Mouse (Mus musculus) thymus, adult 2 months (tissue): ENCODE results near the gene Erlec1. TPM values are rescaled to one million over a fixed set of nuclear protein-coding genes. Genes with fewer than 3 reads are reported as not detected.

ENCODE experiments used
- DNase-seq: peaks from one replicate; pipeline ENCODE4 v3.0.0; 2021
- H3K27ac ChIP-seq: fragments of 200-500 bp; 2 replicates; pipeline ENCODE4 v1.5.1; 2012; ENCODE audit warnings: low read length, control low read depth; ENCODE audit not compliant: control insufficient read depth, insufficient read depth
- H3K27me3 ChIP-seq: fragments of 200-500 bp; 2 replicates; pipeline ENCODE4 v1.6.1; 2012; ENCODE audit warnings: mild to moderate bottlenecking, low read length, moderate library complexity, mixed read lengths; ENCODE audit not compliant: control insufficient read depth, insufficient read depth
- H3K36me3 ChIP-seq: fragments of 200-500 bp; 2 replicates; pipeline ENCODE4 v1.6.1; 2012; ENCODE audit warnings: mild to moderate bottlenecking, low read length, moderate library complexity; ENCODE audit not compliant: control insufficient read depth, insufficient read depth
- H3K4me1 ChIP-seq: fragments of 200-500 bp; replicated peaks from 2 replicates; pipeline ENCODE4 v1.6.1; 2012; ENCODE audit warnings: low read length; ENCODE audit not compliant: control insufficient read depth, insufficient read depth
- H3K4me3 ChIP-seq: fragments of 200-500 bp; 2 replicates; pipeline ENCODE4 v1.5.1; 2012; ENCODE audit warnings: mild to moderate bottlenecking, low read length, control low read depth, moderate library complexity; ENCODE audit not compliant: control insufficient read depth, insufficient read depth
- CTCF ChIP-seq: fragments of 200-500 bp; IDR thresholded peaks from 2 replicates; pipeline ENCODE4 v1.5.1; 2012; ENCODE audit warnings: mild to moderate bottlenecking, control low read depth, low read length, moderate library complexity, borderline replicate concordance; ENCODE audit not compliant: control insufficient read depth, poor library complexity, insufficient read depth; ENCODE audit errors: extremely low read depth
- POLR2A ChIP-seq: fragments of 200-500 bp; IDR thresholded peaks from 2 replicates; pipeline ENCODE4 v1.6.1; 2012; ENCODE audit warnings: mild to moderate bottlenecking, low read length, control low read depth, moderate library complexity; ENCODE audit not compliant: control insufficient read depth, poor library complexity, insufficient read depth; ENCODE audit errors: extremely low read depth
- WGBS: fragments of 180-500 bp; shearing (Covaris S2); methylation state at CpG from one replicate; pipeline ENCODE4 v1.1.7; 2018; 5-methylcytosine and 5-hydroxymethylcytosine counted together
- polyA plus RNA-seq: library from polyadenylated mRNA; depleted of rRNA; stranded (reverse); fragments of >200 nt; gene quantifications from 2 replicates; pipeline ENCODE4 v1.2.3, GENCODE M21; 2012

The Erlec1 gene
- polyA plus RNA-seq, 1 experiment = 19.8 TPM

DNA sequence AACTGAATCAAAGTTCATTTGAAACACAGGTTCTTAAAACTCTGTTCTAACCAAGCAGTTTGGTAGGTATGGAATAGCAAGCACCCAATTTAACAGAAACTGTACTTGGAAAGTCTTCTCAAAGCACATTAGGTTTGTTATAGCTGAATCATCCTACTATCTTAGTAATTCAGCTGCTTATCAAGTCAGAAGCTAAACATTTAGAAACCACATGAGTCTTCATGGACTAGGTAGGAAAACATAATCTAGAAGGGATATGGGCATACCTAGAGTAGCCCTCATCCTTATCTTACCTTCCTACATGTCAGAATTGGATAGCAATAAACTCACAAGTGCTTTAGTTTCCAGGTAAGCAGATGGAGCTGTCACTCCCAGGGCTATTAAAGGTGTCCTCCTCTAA is 26.1 kb downstream of the Erlec1 start:
- Histone ChIP-seq H3K27ac (no peak overlapping the region), H3K4me1 (no peaks in the 10 kb centered on the region), H3K36me3 (peaks cover 4% of the 10 kb centered on the region), H3K4me3 (no peak overlapping the region), H3K27me3 (no peaks in the 10 kb centered on the region)
- TF ChIP-seq CTCF (no peak), POLR2A (no peak)
- DNase-seq = no peak

DNA sequence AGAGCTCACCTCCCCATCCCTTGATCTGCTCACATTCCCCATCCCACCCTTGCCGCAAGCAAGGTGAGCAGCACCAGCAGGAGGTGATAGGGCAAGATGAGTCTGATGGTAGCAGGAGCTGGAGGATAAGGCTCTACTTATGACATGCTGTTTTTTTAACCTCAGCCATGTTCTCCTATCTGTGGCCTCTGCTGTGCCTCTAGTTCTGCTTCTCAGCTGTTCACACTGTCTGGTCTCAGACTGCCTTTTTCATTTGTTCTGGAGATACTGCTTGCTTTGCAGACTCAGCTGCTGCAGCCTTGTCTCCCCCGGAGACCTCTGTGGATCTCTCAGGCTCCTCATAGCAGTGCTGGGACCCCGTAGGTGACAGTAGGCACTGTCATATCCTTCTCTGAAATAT is 30.9 kb downstream of the Erlec1 start:
- Histone ChIP-seq H3K4me1 (no peaks in the 10 kb centered on the region), H3K27me3 (no peaks in the 10 kb centered on the region), H3K36me3 (no peaks in the 10 kb centered on the region), H3K27ac (no peak overlapping the region), H3K4me3 (no peak overlapping the region)
- TF ChIP-seq CTCF (no peak), POLR2A (no peak)
- WGBS = 97% methylated on average over 3 of the region's 3 CpGs
- DNase-seq = no peak

DNA sequence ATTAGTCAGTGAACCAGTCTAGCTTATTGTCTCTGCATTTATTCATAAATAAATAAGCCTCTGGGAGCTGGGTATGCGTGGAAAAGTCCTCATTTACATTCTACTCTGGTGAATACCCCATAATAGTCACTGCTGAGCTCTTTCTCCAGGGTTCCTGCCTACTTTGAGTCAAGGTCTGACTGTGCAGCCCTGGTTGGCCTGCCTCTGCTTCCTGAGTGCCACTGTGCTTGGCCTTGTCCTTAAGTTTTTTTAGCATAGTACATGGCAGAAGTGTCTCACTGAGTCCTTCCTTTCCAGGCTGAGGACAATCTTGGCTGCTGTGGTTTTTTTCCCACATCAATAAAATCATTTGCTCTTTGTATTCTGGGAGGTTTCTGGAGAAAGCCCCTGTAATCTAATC is 33.5 kb downstream of the Erlec1 start:
- TF ChIP-seq CTCF = no peak
- TF ChIP-seq POLR2A = no peak
- 100% methylated on average over 1 of the region's 1 CpGs for WGBS
- H3K36me3 ChIP-seq = no peaks in the 10 kb centered on the region

DNA sequence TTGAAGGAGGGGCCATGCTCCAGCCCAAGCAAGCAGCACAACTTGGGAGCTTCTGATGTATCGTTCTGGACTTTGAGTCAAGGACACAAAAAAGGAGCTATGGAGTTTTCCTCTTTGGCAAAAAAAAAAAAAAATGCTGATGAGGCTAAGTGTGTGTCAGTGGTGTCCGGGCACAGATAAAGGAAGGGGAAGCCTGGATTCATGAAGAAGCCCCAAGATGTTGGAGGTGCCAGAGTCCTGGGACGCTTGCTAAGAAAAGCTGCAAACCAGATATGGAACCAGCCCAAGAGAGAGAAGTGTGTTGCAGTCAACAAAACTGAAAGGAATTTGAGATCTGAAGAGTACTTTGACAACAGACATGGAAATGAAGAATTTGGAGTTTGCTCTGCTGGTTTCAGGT is 41.8 kb downstream of the Erlec1 start:
- Histone ChIP-seq H3K27ac (no peak overlapping the region), H3K4me3 (no peak overlapping the region), H3K27me3 (no peaks in the 10 kb centered on the region), H3K4me1 (no peaks in the 10 kb centered on the region), H3K36me3 (no peaks in the 10 kb centered on the region)
- TF ChIP-seq POLR2A (no peak), CTCF (no peak)
- WGBS = 94% methylated on average over 3 of the region's 3 CpGs
- DNase-seq = no peak

More for the DNA sequence above, 33.5 kb downstream of the Erlec1 start:
- Histone ChIP-seq H3K27ac (no peak overlapping the region), H3K27me3 (no peaks in the 10 kb centered on the region), H3K4me1 (no peaks in the 10 kb centered on the region), H3K4me3 (no peak overlapping the region)
- DNase-seq = no peak

DNA sequence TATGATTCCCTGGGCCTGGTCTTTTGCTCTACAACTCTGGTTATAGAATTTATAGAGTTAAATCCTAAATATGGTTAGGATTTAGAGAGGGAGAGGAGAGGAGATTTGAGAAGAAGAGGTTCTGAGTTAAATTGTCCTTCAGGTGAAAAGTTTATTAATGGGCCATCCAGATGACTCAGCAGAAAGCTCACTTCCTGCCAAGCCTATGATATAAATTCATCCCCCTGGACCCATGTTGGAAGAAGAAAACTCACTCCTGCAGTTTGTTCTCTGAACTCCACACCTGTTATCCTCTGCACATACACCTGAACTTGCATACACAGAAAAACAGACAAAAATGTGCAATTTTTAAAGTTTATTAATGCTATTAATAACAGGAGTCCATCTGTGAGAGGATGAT is 54.8 kb downstream of the Erlec1 start:
- TF ChIP-seq POLR2A (no peak), CTCF (no peak)
- no peak for DNase-seq
- H3K36me3 ChIP-seq = no peaks in the 10 kb centered on the region
- no peak overlapping the region for H3K27ac ChIP-seq
- H3K4me3 ChIP-seq = no peak overlapping the region
- H3K4me1 ChIP-seq = no peaks in the 10 kb centered on the region
- H3K27me3 ChIP-seq = no peaks in the 10 kb centered on the region

DNA sequence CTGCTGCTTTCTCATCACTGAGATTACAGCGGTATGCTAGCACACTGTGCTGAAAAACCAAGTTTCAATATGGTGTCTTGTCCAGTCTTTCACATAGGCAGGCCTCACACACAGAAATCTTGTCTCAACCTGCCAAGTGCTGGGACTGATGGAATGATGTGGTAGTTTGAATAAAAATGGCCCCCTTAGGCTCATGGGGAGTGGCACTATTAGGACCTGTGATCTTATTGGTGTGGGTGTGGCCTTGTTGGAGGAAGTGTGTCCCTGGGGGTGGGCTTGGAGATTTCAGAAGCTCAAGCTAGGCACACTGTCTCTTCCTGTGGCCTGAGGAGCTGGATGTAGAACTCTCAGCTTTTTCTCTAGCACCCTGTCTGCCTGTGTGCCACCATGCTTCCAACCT is 57.9 kb downstream of the Erlec1 start:
- WGBS = 97% methylated on average over 1 of the region's 1 CpGs

DNA sequence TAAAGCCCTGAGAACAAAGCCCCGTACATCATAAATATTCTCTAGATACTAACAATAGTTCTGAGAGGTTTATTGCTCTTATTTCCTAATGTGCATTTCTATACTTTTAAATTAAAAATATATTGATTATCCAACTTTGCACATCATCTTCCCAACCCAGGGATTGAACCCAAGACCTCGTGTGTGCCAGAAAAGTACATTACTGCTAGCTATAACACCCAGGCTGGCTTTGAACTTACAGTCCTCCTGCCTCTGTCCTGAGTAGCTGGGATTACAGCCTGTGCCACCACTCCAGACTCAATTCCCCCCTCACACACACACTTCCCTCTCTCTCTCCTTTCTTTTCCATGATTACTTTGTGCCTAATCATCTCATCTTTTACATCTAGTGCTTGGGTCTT is 66.0 kb downstream of the Erlec1 start:
- DNase-seq = no peak
- H3K36me3 ChIP-seq = no peaks in the 10 kb centered on the region
- H3K27me3 ChIP-seq = no peaks in the 10 kb centered on the region
- 92% methylated on average over 2 of the region's 2 CpGs for WGBS
- no peaks in the 10 kb centered on the region for H3K4me1 ChIP-seq
- no peak for TF ChIP-seq POLR2A
- H3K27ac ChIP-seq = no peak overlapping the region
- H3K4me3 ChIP-seq = no peak overlapping the region

More for the DNA sequence above, 57.9 kb downstream of the Erlec1 start:
- H3K4me3 ChIP-seq = no peak overlapping the region
- no peak overlapping the region for H3K27ac ChIP-seq
- TF ChIP-seq POLR2A = no peak
- no peak for TF ChIP-seq CTCF
- H3K27me3 ChIP-seq = no peaks in the 10 kb centered on the region
- H3K36me3 ChIP-seq = no peaks in the 10 kb centered on the region
- no peaks in the 10 kb centered on the region for H3K4me1 ChIP-seq
- no peak for DNase-seq
